Mouse (Mus musculus) cortical plate, adult 2 months (tissue): ENCODE data around the gene Hip1r.

Source experiments
- CTCF ChIP-seq: fragments of 200-500 bp; IDR thresholded peaks from 2 replicates; pipeline ENCODE4 v1.5.1; 2011; ENCODE audit warnings: mild to moderate bottlenecking, control low read depth, low read length; ENCODE audit not compliant: insufficient read depth; ENCODE audit errors: extremely low read depth
- POLR2A ChIP-seq: fragments of 200-500 bp; IDR thresholded peaks from 2 replicates; pipeline ENCODE4 v1.6.1; 2011; ENCODE audit warnings: mild to moderate bottlenecking, low read length, control low read depth; ENCODE audit not compliant: insufficient read depth; ENCODE audit errors: extremely low read depth

DNA sequence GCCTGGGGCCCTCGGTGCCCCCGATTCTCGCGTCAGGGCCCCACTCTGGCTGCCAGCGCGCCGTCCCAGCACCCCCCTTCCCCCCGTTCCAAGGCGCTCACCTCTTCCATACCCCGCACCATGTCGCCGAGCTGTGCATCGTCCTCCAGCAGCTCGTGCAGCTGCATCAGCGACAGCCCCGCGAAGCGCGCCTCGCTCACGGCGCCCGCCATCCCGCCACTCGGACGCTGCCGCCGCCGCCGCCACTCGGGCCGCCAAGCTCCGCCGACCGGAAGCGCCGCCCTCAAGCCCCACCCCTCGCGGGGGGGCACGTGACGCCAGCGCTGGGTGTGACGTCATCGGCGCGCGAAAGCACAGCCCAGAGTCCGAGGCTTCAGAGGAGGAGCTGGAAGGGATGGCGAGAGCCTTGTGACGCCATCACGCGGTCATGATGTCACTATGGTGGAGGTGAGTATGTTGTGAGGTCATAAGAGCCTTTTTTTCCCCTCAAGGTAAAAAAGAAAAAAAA is 58.6 kb downstream of the Hip1r start, which contains the start of gene Vps37b:
- TF ChIP-seq POLR2A = peak; percentile 67
- TF ChIP-seq CTCF = no peak
